Mouse (Mus musculus) CH12.LX (cell line): ENCODE measurements around the gene Serpinf1. TPM values are rescaled to one million over a fixed set of nuclear protein-coding genes. Genes with fewer than 3 reads are reported as not detected.

Experiments used
- DNase-seq: peaks from one replicate; pipeline ENCODE4 v3.0.0-alpha.2; 2013; ENCODE audit errors: extremely low read depth
- H3K27ac ChIP-seq: 2 replicates; pipeline ENCODE4 v1.5.1; 2012; ENCODE audit warnings: low read depth, mild to moderate bottlenecking, control low read depth, moderate library complexity; ENCODE audit not compliant: insufficient read depth
- H3K27me3 ChIP-seq: replicated peaks from 2 replicates; pipeline ENCODE3; 2012; ENCODE audit warnings: inconsistent platforms
- H3K36me3 ChIP-seq, 2 experiments: replicated peaks in 1 of 2; 2 replicates each; pipeline versions ENCODE3 to v1.6.1; 2012; ENCODE audit warnings: inconsistent platforms in 1 of 2, low read length in 1 of 2, mild to moderate bottlenecking in 1 of 2, mixed read lengths in 1 of 2, moderate library complexity in 1 of 2; ENCODE audit not compliant: control insufficient read depth in 1 of 2, insufficient read depth in 1 of 2
- H3K4me1 ChIP-seq, 2 experiments: 2 replicates each; pipeline ENCODE4 v1.6.1; 2012; ENCODE audit warnings: inconsistent platforms in 1 of 2, moderate library complexity in 1 of 2; ENCODE audit not compliant: insufficient read depth in 2 of 2, control insufficient read depth in 1 of 2
- H3K4me2 ChIP-seq: 2 replicates; pipeline ENCODE4 v1.6.1; 2012; ENCODE audit warnings: low read depth, mild to moderate bottlenecking, control low read depth; ENCODE audit not compliant: poor library complexity, insufficient read depth, severe bottlenecking
- H3K4me3 ChIP-seq, 3 experiments: fragments of 150-350 bp in 1 of 3; sonication (generic) in 1 of 3; replicated peaks in 1 of 3; 2 replicates each; pipeline versions ENCODE3 to v1.5.1; 2011 to 2012; ENCODE audit warnings: low read depth in 2 of 3, low read length in 2 of 3, mild to moderate bottlenecking in 2 of 3, moderate library complexity in 2 of 3, control low read depth in 1 of 3, improper control_type of control experiment in 1 of 3, inconsistent platforms in 1 of 3, mixed read lengths in 1 of 3; ENCODE audit not compliant: poor library complexity in 1 of 3
- H3K79me2 ChIP-seq: replicated peaks from 2 replicates; pipeline ENCODE4 v1.6.1; 2012; ENCODE audit warnings: mild to moderate bottlenecking, moderate library complexity; ENCODE audit not compliant: control insufficient read depth, poor library complexity, insufficient read depth, severe bottlenecking; ENCODE audit errors: extremely low read depth
- H3K9ac ChIP-seq: 2 replicates; pipeline ENCODE4 v1.6.1; 2012; ENCODE audit warnings: low read depth, mild to moderate bottlenecking, control low read depth, moderate library complexity; ENCODE audit not compliant: insufficient read depth
- H3K9me3 ChIP-seq: replicated peaks from 2 replicates; pipeline ENCODE3; 2012; ENCODE audit warnings: low read length, inconsistent platforms, mixed read lengths
- BHLHE40 ChIP-seq: IDR thresholded peaks from 2 replicates; pipeline ENCODE4 v1.6.1; 2011; ENCODE audit warnings: mild to moderate bottlenecking, low read depth, low read length, improper control_type of control experiment
- CHD1 ChIP-seq: IDR thresholded peaks from 2 replicates; pipeline ENCODE4 v1.6.1; 2012; ENCODE audit warnings: low read depth, low read length, improper control_type of control experiment, inconsistent platforms
- CTCF ChIP-seq, 2 experiments: IDR thresholded peaks in 1 of 2; conservative IDR thresholded peaks in 1 of 2; 2 replicates each; pipeline ENCODE4 v1.5.1; 2011 to 2012; ENCODE audit warnings: low read depth in 2 of 2, low read length in 2 of 2, improper control_type of control experiment in 1 of 2, inconsistent platforms in 1 of 2, mild to moderate bottlenecking in 1 of 2, moderate library complexity in 1 of 2
- E2F4 ChIP-seq: IDR thresholded peaks from 2 replicates; pipeline ENCODE4 v1.6.1; 2011; ENCODE audit warnings: low read depth, low read length, improper control_type of control experiment; ENCODE audit not compliant: insufficient replicate concordance
- ELF1 ChIP-seq: IDR thresholded peaks from 2 replicates; pipeline ENCODE4 v1.6.1; 2014; ENCODE audit warnings: low read depth, mild to moderate bottlenecking, inconsistent platforms, low read length, improper control_type of control experiment
- EP300 ChIP-seq: IDR thresholded peaks from 2 replicates; pipeline ENCODE4 v1.6.1; 2011; ENCODE audit warnings: low read length, improper control_type of control experiment
- ETS1 ChIP-seq: conservative IDR thresholded peaks from 2 replicates; pipeline ENCODE4 v1.6.1; 2012; ENCODE audit warnings: low read depth, mild to moderate bottlenecking, inconsistent platforms, low read length, improper control_type of control experiment, moderate library complexity
- GABPA ChIP-seq: IDR thresholded peaks from 2 replicates; pipeline ENCODE4 v1.6.1; 2012; ENCODE audit warnings: low read depth, low read length, improper control_type of control experiment, inconsistent platforms; ENCODE audit not compliant: insufficient replicate concordance
- IRF4 ChIP-seq: IDR thresholded peaks from 2 replicates; pipeline ENCODE4 v1.6.1; 2014; ENCODE audit warnings: low read depth, mild to moderate bottlenecking, inconsistent platforms, low read length, improper control_type of control experiment
- JUN ChIP-seq: IDR thresholded peaks from 2 replicates; pipeline ENCODE4 v1.6.1; 2011; ENCODE audit warnings: low read depth, mild to moderate bottlenecking, low read length, improper control_type of control experiment, moderate library complexity; ENCODE audit not compliant: insufficient read depth
- JUND ChIP-seq: conservative IDR thresholded peaks from 2 replicates; pipeline ENCODE4 v1.6.1; 2011; ENCODE audit warnings: low read depth, low read length, improper control_type of control experiment
- KAT2A ChIP-seq: IDR thresholded peaks from 2 replicates; pipeline ENCODE4 v1.6.1; 2012; ENCODE audit warnings: low read length, improper control_type of control experiment, inconsistent platforms; ENCODE audit not compliant: insufficient replicate concordance
- MAX ChIP-seq: IDR thresholded peaks from 2 replicates; pipeline ENCODE4 v1.6.1; 2011; ENCODE audit warnings: low read length, improper control_type of control experiment
- MAZ ChIP-seq: IDR thresholded peaks from 2 replicates; pipeline ENCODE4 v1.6.1; 2012; ENCODE audit warnings: low read depth, mild to moderate bottlenecking, inconsistent platforms, low read length, improper control_type of control experiment, moderate library complexity
- MEF2A ChIP-seq: IDR thresholded peaks from 2 replicates; pipeline ENCODE4 v1.6.1; 2014; ENCODE audit warnings: low read depth, mild to moderate bottlenecking, inconsistent platforms, low read length, improper control_type of control experiment, borderline replicate concordance
- MXI1 ChIP-seq: IDR thresholded peaks from 2 replicates; pipeline ENCODE4 v1.6.1; 2011; ENCODE audit warnings: mild to moderate bottlenecking, low read depth, low read length, improper control_type of control experiment
- NRF1 ChIP-seq: IDR thresholded peaks from 2 replicates; pipeline ENCODE4 v1.6.1; 2014; ENCODE audit warnings: low read depth, mild to moderate bottlenecking, inconsistent platforms, low read length, improper control_type of control experiment, moderate library complexity
- PAX5 ChIP-seq: IDR thresholded peaks from 2 replicates; pipeline ENCODE4 v1.6.1; 2012; ENCODE audit warnings: low read length, inconsistent platforms, mixed read lengths
- RCOR1 ChIP-seq: conservative IDR thresholded peaks from 2 replicates; pipeline ENCODE4 v1.6.1; 2012; ENCODE audit warnings: low read depth, mild to moderate bottlenecking, inconsistent platforms, low read length, improper control_type of control experiment
- SIN3A ChIP-seq: IDR thresholded peaks from 2 replicates; pipeline ENCODE4 v1.6.1; 2012; ENCODE audit warnings: low read length, improper control_type of control experiment, inconsistent platforms
- TCF12 ChIP-seq: IDR thresholded peaks from 2 replicates; pipeline ENCODE4 v1.6.1; 2014; ENCODE audit warnings: low read depth, mild to moderate bottlenecking, inconsistent platforms, low read length, improper control_type of control experiment
- UBTF ChIP-seq: IDR thresholded peaks from 2 replicates; pipeline ENCODE4 v1.6.1; 2012; ENCODE audit warnings: low read depth, mild to moderate bottlenecking, inconsistent platforms, low read length, improper control_type of control experiment, moderate library complexity
- ZC3H11A ChIP-seq: IDR thresholded peaks from 2 replicates; pipeline ENCODE4 v1.6.1; 2012; ENCODE audit warnings: low read depth, mild to moderate bottlenecking, inconsistent platforms, low read length, improper control_type of control experiment
- ZKSCAN1 ChIP-seq: IDR thresholded peaks from 2 replicates; pipeline ENCODE4 v1.6.1; 2012; ENCODE audit warnings: low read depth, inconsistent platforms, low read length, improper control_type of control experiment, borderline replicate concordance
- dilution Hi-C: fragments of 300-500 bp; cut with MboI; formaldehyde crosslinking; loops from 2 replicates; pipeline ENCODE4 v1.14.3; 2020; ENCODE audit warnings: low sequenced_read_pairs; ENCODE audit not compliant: extremely low pct_unique_long_range_greater_than_20kb, extremely low pct_ligation_motif_present
- in situ Hi-C: fragments of 300-500 bp; cut with MboI; formaldehyde crosslinking; loops from 3 replicates; pipeline ENCODE4 v1.14.3; 2019; ENCODE audit warnings: low sequenced_read_pairs, low pct_ligation_motif_present, low pct_unique_long_range_greater_than_20kb, mixed read lengths
- polyA plus RNA-seq: library from polyadenylated mRNA; unstranded; fragments of >175 nt; gene quantifications from 2 replicates; pipeline ENCODE4 v1.2.1, GENCODE M21; 2012; ENCODE audit warnings: low read depth; ENCODE audit not compliant: insufficient read length
- total RNA-seq, 2 experiments: library from RNA; depleted of rRNA; stranded (reverse); fragments of 300-350 nt in 1 of 2; fragments of >200 nt in 1 of 2; gene quantifications; 2 replicates each; pipeline ENCODE4 v1.2.3; 2012 to 2014

Serpinf1 gene
- total and polyA plus RNA-seq, 3 experiments = 26.0 to 131 (median 56.5) TPM

GRCm38 (mm10) chr11:75439363-75439762 is 16.9 kb upstream of the Serpinf1 start, which contains the start of gene Serpinf2:
TSS of gene Serpinf2 (minus strand) at chr11:75439591.
- Histone ChIP-seq H3K4me1 (peaks cover 8 to 17% of the 10 kb centered on the region in 2 experiments; a peak in 3 of 4 replicates), H3K79me2 (no peaks in the 10 kb centered on the region), H3K27me3 (no peaks in the 10 kb centered on the region), H3K4me2 (no peak within 1 kb of the TSS), H3K27ac (no peak within 1 kb of the TSS), H3K4me3 (no peak within 1 kb of the TSS), H3K9me3 (peaks cover 6% of the 10 kb centered on the region), H3K9ac (no peak within 1 kb of the TSS), H3K36me3 (peaks cover 24 to 38% of the 10 kb centered on the region in 2 experiments)
- dilution Hi-C loops = no loop called here
- TF ChIP-seq KAT2A (no peak), ZC3H11A (no peak), JUN (no peak), SIN3A (no peak), CTCF (conservative IDR thresholded peaks at IDR 0.05 in 1 of 2, IDR thresholded peaks at IDR 0.05 in 1 of 2; ENCODE audit: low read depth in 2 of 2, low read length in 2 of 2) (no peak), UBTF (no peak), CHD1 (no peak), ETS1 (no peak), ELF1 (no peak), IRF4 (no peak), GABPA (no peak), TCF12 (no peak), EP300 (no peak), MXI1 (no peak), NRF1 (no peak), MAX (no peak), BHLHE40 (no peak), RCOR1 (no peak)
- in situ Hi-C loops = no loop called here
- DNase-seq = no peak

GRCm38 (mm10) chr11:75438804-75439203 is 16.3 kb upstream of the Serpinf1 start:
- dilution Hi-C loops = no loop called here
- TF ChIP-seq ETS1 = no peak
- no peak for TF ChIP-seq PAX5
- no peak for TF ChIP-seq IRF4
- TF ChIP-seq ELF1 = no peak
- TF ChIP-seq JUND = no peak
- TF ChIP-seq BHLHE40 = no peak
- no peak for TF ChIP-seq NRF1
- TF ChIP-seq MEF2A = no peak
- no peak for TF ChIP-seq MAZ
- TF ChIP-seq JUN = no peak
- TF ChIP-seq ZKSCAN1 = no peak
- TF ChIP-seq E2F4 = no peak
- no peak for TF ChIP-seq KAT2A
- TF ChIP-seq EP300 = no peak
- TF ChIP-seq, all 38 proteins: peak for 0
- peaks cover 9% of the 10 kb centered on the region for H3K9me3 ChIP-seq
- no peak overlapping the region for H3K9ac ChIP-seq
- H3K27me3 ChIP-seq = no peaks in the 10 kb centered on the region
- H3K36me3 ChIP-seq = peaks cover 18 to 32% of the 10 kb centered on the region in 2 experiments
- H3K79me2 ChIP-seq = no peaks in the 10 kb centered on the region
- no peak overlapping the region for H3K27ac ChIP-seq
- no peak overlapping the region for H3K4me3 ChIP-seq
- in situ Hi-C loops = no loop called here
- no peak overlapping the region for H3K4me2 ChIP-seq
- peaks cover 8 to 17% of the 10 kb centered on the region in 2 experiments; a peak in 3 of 4 replicates for H3K4me1 ChIP-seq
- no peak for DNase-seq
